In genomic region chr1:36588476-36589450, GRCm38 (mm10) we compare ENCODE assay signal across 9 mouse cellular contexts. TPM values are rescaled to one million over a fixed set of nuclear protein-coding genes. Genes with fewer than 3 reads are reported as not detected.
DNase-seq lines count a peak whose midpoint lies in the region; ATAC-seq and TF ChIP-seq lines count a peak whose summit lies in the region.
"Had no signal": no experiment of that assay in that cellular context is flagged by ENCODE, and none has a peak within 500 bp of the region (broad histone marks: within the 10 kb centered on the region; RNA-seq: fewer than 3 reads in every experiment).

No protein-coding gene starts in this region.

- H3K27ac ChIP-seq in embryonic facial prominence, embryonic 14.5 days (replicated peaks; ENCODE audit: low read depth, low read length), result peak overlapping the region; percentile 78
- H3K27ac ChIP-seq in limb, embryonic 15.5 days, result peak overlapping the region; percentile 87
- H3K27ac ChIP-seq in thymus, adult 2 months (ENCODE audit: control insufficient read depth, insufficient read depth, low read length), result no peak overlapping the region

- TF ChIP-seq CTCF in thymus, adult 2 months (IDR thresholded peaks at IDR 0.05; ENCODE audit: borderline replicate concordance, control insufficient read depth, extremely low read depth, insufficient read depth, low read length, poor library complexity), result no peak

- H3K36me3 ChIP-seq in embryonic facial prominence, embryonic 14.5 days (ENCODE audit: control insufficient read depth, insufficient read depth, low read length), result no peaks in the 10 kb centered on the region
- H3K36me3 ChIP-seq in limb, embryonic 15.5 days, result no peaks in the 10 kb centered on the region
- H3K36me3 ChIP-seq in thymus, adult 2 months (ENCODE audit: control insufficient read depth, insufficient read depth, low read length), result no peaks in the 10 kb centered on the region

- peaks cover 18% of the 10 kb centered on the region for H3K4me1 ChIP-seq in embryonic facial prominence, embryonic 14.5 days (ENCODE audit: control insufficient read depth, insufficient read depth, low read length)
- H3K4me1 ChIP-seq in limb, embryonic 15.5 days, result peaks cover 46% of the 10 kb centered on the region
- H3K4me1 ChIP-seq in thymus, adult 2 months (replicated peaks; ENCODE audit: control insufficient read depth, insufficient read depth, low read length), result peaks cover 47% of the 10 kb centered on the region

- WGBS in embryonic facial prominence, embryonic 14.5 days, result 39% methylated on average over 13 of the region's 13 CpGs
- 37% methylated on average over 13 of the region's 13 CpGs for WGBS in limb, embryonic 15.5 days
- 87% methylated on average over 13 of the region's 13 CpGs for WGBS in thymus, adult 2 months

- peak; percentile 39 for DNase-seq in left cerebral cortex, postnatal 4 days
- no peak for DNase-seq in left cerebral cortex, adult 9 months (ENCODE audit: low spot score in 2 of 2)
- DNase-seq in embryonic facial prominence, embryonic 14.5 days (ENCODE audit: low spot score), result peak; percentile 89
- peak; percentile 59 to 68 for DNase-seq in heart, postnatal 14 days
- no peak for DNase-seq in frontal cortex, postnatal 14 days (ENCODE audit: low spot score in 2 of 2)
- no peak for DNase-seq in thymus, adult 2 months
- no peak for DNase-seq in adrenal gland, adult 18-20 months (ENCODE audit: low spot score in 2 of 2)

- H3K27me3 ChIP-seq in embryonic facial prominence, embryonic 14.5 days (replicated peaks; ENCODE audit: control insufficient read depth, insufficient read depth, low read length), result no peaks in the 10 kb centered on the region
- no peaks in the 10 kb centered on the region for H3K27me3 ChIP-seq in limb, embryonic 15.5 days
- H3K27me3 ChIP-seq in thymus, adult 2 months (ENCODE audit: control insufficient read depth, insufficient read depth, low read length), result no peaks in the 10 kb centered on the region

- intact Hi-C loops in left cerebral cortex, postnatal 4 days (cut with DNase I), result no loop called here
- intact Hi-C loops in heart, postnatal 14 days (cut with DNase I), result loop anchor here (2.0 kb wide), 1 partner anchor 32 kb away; no protein-coding TSS in a partner anchor

- no peak for TF ChIP-seq POLR2A in thymus, adult 2 months (IDR thresholded peaks at IDR 0.05; ENCODE audit: control insufficient read depth, extremely low read depth, insufficient read depth, low read length, poor library complexity)

- H3K4me2 ChIP-seq in embryonic facial prominence, embryonic 14.5 days (ENCODE audit: low read depth, low read length), result no peak overlapping the region
- H3K4me2 ChIP-seq in limb, embryonic 15.5 days, result peak overlapping the region; percentile 17; the same call in 1 of the 2 replicates

- no peak overlapping the region for H3K4me3 ChIP-seq in embryonic facial prominence, embryonic 14.5 days (ENCODE audit: low read depth, low read length)
- H3K4me3 ChIP-seq in limb, embryonic 15.5 days, result no peak overlapping the region
- H3K4me3 ChIP-seq in thymus, adult 2 months (ENCODE audit: control insufficient read depth, insufficient read depth, low read length), result no peak overlapping the region

- no peaks in the 10 kb centered on the region for H3K9me3 ChIP-seq in embryonic facial prominence, embryonic 14.5 days (ENCODE audit: control insufficient read depth, low read length)
- no peaks in the 10 kb centered on the region for H3K9me3 ChIP-seq in limb, embryonic 15.5 days

- peak; percentile 80 for ATAC-seq in embryonic facial prominence, embryonic 14.5 days (ENCODE audit: low read depth)
- peak; percentile 87 for ATAC-seq in limb, embryonic 15.5 days (ENCODE audit: insufficient number of reproducible peaks, low FRiP score, low TSS enrichment, low read depth)

- H3K9ac ChIP-seq in embryonic facial prominence, embryonic 14.5 days (ENCODE audit: low read depth, low read length), result peak overlapping the region; percentile 17; the same call in 1 of the 2 replicates
- H3K9ac ChIP-seq in limb, embryonic 15.5 days, result no peak overlapping the region

RNA-seq across cellular contexts. Expression of gene Sema4c, which starts 30.6 kb away (rescaled TPM):
- 10 to 100 TPM; 60.5 to 65.4 TPM for total RNA-seq in left cerebral cortex, postnatal 4 days (2021)
- polyA plus RNA-seq in embryonic facial prominence, embryonic 14.5 days (2014; fragmentation: Nextera tagmentation; extraction: Ambion mirVana), result 2.3 and 3.8 TPM in 2 replicates
- total RNA-seq in heart, postnatal 14 days (2021), result 10 to 100 TPM; 19.4 to 20.0 TPM
- 15.4 and 18.1 TPM in 2 replicates for polyA plus RNA-seq in limb, embryonic 15.5 days (2015; fragmentation: Nextera tagmentation; extraction: Ambion mirVana)
- polyA plus RNA-seq in thymus, adult 2 months (2012; rRNA removed), result 15.5 and 16.8 TPM in 2 replicates
- 10 to 100 TPM; 13.7 to 15.8 TPM for total RNA-seq in adrenal gland, adult 18-20 months (2021)

RNA-seq across cellular contexts. Expression of gene Ankrd39, which starts 41.5 kb away (rescaled TPM):
- total RNA-seq in left cerebral cortex, postnatal 4 days (2021), result 10 to 100 TPM; 13.4 to 15.1 TPM
- 19.5 and 20.0 TPM in 2 replicates for polyA plus RNA-seq in embryonic facial prominence, embryonic 14.5 days (2014; fragmentation: Nextera tagmentation; extraction: Ambion mirVana)
- total RNA-seq in heart, postnatal 14 days (2021), result 10 to 100 TPM; 10.4 to 11.9 TPM
- polyA plus RNA-seq in limb, embryonic 15.5 days (2015; fragmentation: Nextera tagmentation; extraction: Ambion mirVana), result 21.7 and 24.0 TPM in 2 replicates
- 48.4 and 51.8 TPM in 2 replicates for polyA plus RNA-seq in thymus, adult 2 months (2012; rRNA removed)
- 10 to 100 TPM; 11.0 to 11.1 TPM for total RNA-seq in adrenal gland, adult 18-20 months (2021)

RNA-seq across cellular contexts. Expression of gene Gm42417, which starts 49.5 kb away (rescaled TPM):
- total RNA-seq in left cerebral cortex, postnatal 4 days (2021), result not detected
- not detected in 2 replicates for polyA plus RNA-seq in embryonic facial prominence, embryonic 14.5 days (2014; fragmentation: Nextera tagmentation; extraction: Ambion mirVana)
- 10 to 100 TPM; 52.6 to 94.6 TPM for total RNA-seq in heart, postnatal 14 days (2021)
- polyA plus RNA-seq in limb, embryonic 15.5 days (2015; fragmentation: Nextera tagmentation; extraction: Ambion mirVana), result 0.31 and 0.38 TPM in 2 replicates
- not detected in 2 replicates for polyA plus RNA-seq in thymus, adult 2 months (2012; rRNA removed)
- total RNA-seq in adrenal gland, adult 18-20 months (2021), result not detected
- total RNA-seq: ES-E14 had no signal

RNA-seq across cellular contexts. Expression of gene Ankrd23, which starts 52.1 kb away (rescaled TPM):
- 1 to 10 TPM; 8.3 to 8.6 TPM for total RNA-seq in left cerebral cortex, postnatal 4 days (2021)
- 12.3 and 13.2 TPM in 2 replicates for polyA plus RNA-seq in embryonic facial prominence, embryonic 14.5 days (2014; fragmentation: Nextera tagmentation; extraction: Ambion mirVana)
- total RNA-seq in heart, postnatal 14 days (2021), result 100 to 1,000 TPM; 101 to 170 TPM
- 19.5 and 20.6 TPM in 2 replicates for polyA plus RNA-seq in limb, embryonic 15.5 days (2015; fragmentation: Nextera tagmentation; extraction: Ambion mirVana)
- 40.4 and 56.2 TPM in 2 replicates for polyA plus RNA-seq in thymus, adult 2 months (2012; rRNA removed)
- total RNA-seq in adrenal gland, adult 18-20 months (2021), result 10 to 100 TPM; 10.3 to 10.6 TPM

Comparison
In these comparisons a context has a peak if more than half of its experiments do, and no peak if none do; other contexts are left out.
1. DNase-seq: peak in left cerebral cortex, postnatal 4 days (single experiment), embryonic facial prominence, embryonic 14.5 days (single experiment) and heart, postnatal 14 days (2 of 2); none in left cerebral cortex, adult 9 months (0 of 2), frontal cortex, postnatal 14 days (0 of 2), thymus, adult 2 months (single experiment) and adrenal gland, adult 18-20 months (0 of 2).
2. RNA of gene Gm42417, which starts 49.5 kb away (total RNA-seq): 52.6 to 94.6 TPM in heart, postnatal 14 days; not detected in left cerebral cortex, postnatal 4 days and not detected in adrenal gland, adult 18-20 months; every median in the first group is over 10 times any median in the second.